Mouse (Mus musculus) CH12.LX (cell line): Measurements from ENCODE around the gene Ank.

Experiments
- CTCF ChIP-seq, 2 experiments: IDR thresholded peaks in 1 of 2; conservative IDR thresholded peaks in 1 of 2; 2 replicates each; pipeline ENCODE4 v1.5.1; 2011 to 2012; ENCODE audit warnings: low read depth in 2 of 2, low read length in 2 of 2, improper control_type of control experiment in 1 of 2, inconsistent platforms in 1 of 2, mild to moderate bottlenecking in 1 of 2, moderate library complexity in 1 of 2
- ELF1 ChIP-seq: IDR thresholded peaks from 2 replicates; pipeline ENCODE4 v1.6.1; 2014; ENCODE audit warnings: low read depth, mild to moderate bottlenecking, inconsistent platforms, low read length, improper control_type of control experiment
- HCFC1 ChIP-seq: IDR thresholded peaks from 2 replicates; pipeline ENCODE4 v1.6.1; 2012; ENCODE audit warnings: low read depth, mild to moderate bottlenecking, inconsistent platforms, low read length, improper control_type of control experiment
- IRF4 ChIP-seq: IDR thresholded peaks from 2 replicates; pipeline ENCODE4 v1.6.1; 2014; ENCODE audit warnings: low read depth, mild to moderate bottlenecking, inconsistent platforms, low read length, improper control_type of control experiment
- MAZ ChIP-seq: IDR thresholded peaks from 2 replicates; pipeline ENCODE4 v1.6.1; 2012; ENCODE audit warnings: low read depth, mild to moderate bottlenecking, inconsistent platforms, low read length, improper control_type of control experiment, moderate library complexity
- MXI1 ChIP-seq: IDR thresholded peaks from 2 replicates; pipeline ENCODE4 v1.6.1; 2011; ENCODE audit warnings: mild to moderate bottlenecking, low read depth, low read length, improper control_type of control experiment
- POLR2A ChIP-seq: IDR thresholded peaks from 2 replicates; pipeline ENCODE4 v1.6.1; 2011; ENCODE audit warnings: low read depth, mild to moderate bottlenecking, improper control_type of control experiment, low read length
- USF2 ChIP-seq: conservative IDR thresholded peaks from 2 replicates; pipeline ENCODE4 v1.6.1; 2011; ENCODE audit warnings: low read depth, low read length, improper control_type of control experiment

DNA sequence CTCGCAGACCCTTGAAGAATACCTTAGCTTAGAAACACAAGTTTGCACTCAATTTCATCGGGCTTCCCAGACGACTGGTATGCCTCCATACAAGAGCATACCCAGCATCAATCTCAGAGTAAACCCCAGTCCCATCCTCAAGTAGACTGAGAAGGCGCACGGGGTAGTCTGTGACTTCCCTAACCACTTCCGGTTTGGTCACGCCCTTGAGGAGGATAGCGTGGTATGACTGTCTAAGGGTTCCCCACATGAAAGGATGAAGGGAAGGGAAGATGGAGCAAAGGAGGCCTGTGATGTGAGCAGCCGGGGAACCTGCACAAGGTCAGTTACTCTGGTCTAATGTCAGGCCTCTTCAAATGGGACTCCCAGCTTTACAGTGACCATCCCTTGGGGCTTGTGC is 161.3 kb downstream of the Ank start:
- TF ChIP-seq CTCF (conservative IDR thresholded peaks at IDR 0.05 in 1 of 2, IDR thresholded peaks at IDR 0.05 in 1 of 2; ENCODE audit: low read depth in 2 of 2, low read length in 2 of 2) = no peak
- no peak for TF ChIP-seq ELF1
- no peak for TF ChIP-seq MXI1
- no peak for TF ChIP-seq POLR2A
- TF ChIP-seq HCFC1 = no peak
- no peak for TF ChIP-seq USF2
- TF ChIP-seq MAZ = no peak
- TF ChIP-seq IRF4 = no peak
